Mouse (Mus musculus) embryonic facial prominence, embryonic 14.5 days (tissue): ENCODE data around the gene Pde4dip. TPM values are rescaled to one million over a fixed set of nuclear protein-coding genes. Genes with fewer than 3 reads are reported as not detected.

Experiments used
- ATAC-seq: fragments of 200-750 bp; cut with Nextera tagmentation; 2 replicates; pipeline ENCODE4 v1.8.0; 2017; ENCODE audit warnings: low read depth, moderate number of reproducible peaks, moderate TSS enrichment
- DNase-seq: peaks from one replicate; pipeline ENCODE4 v3.0.0-alpha.2; 2015; ENCODE audit warnings: low spot score
- H3K27ac ChIP-seq: fragments of 300-500 bp; sonication (generic); replicated peaks from 2 replicates; pipeline ENCODE4 v1.5.1; 2014; ENCODE audit warnings: low read depth, mild to moderate bottlenecking, low read length, moderate library complexity
- H3K27me3 ChIP-seq: fragments of 300-500 bp; sonication (generic); replicated peaks from 2 replicates; pipeline ENCODE4 v1.6.1; 2014; ENCODE audit warnings: low read length; ENCODE audit not compliant: control insufficient read depth, insufficient read depth
- H3K36me3 ChIP-seq: fragments of 300-500 bp; sonication (generic); 2 replicates; pipeline ENCODE4 v1.6.1; 2014; ENCODE audit warnings: low read length, mixed read lengths; ENCODE audit not compliant: control insufficient read depth, insufficient read depth
- H3K4me1 ChIP-seq: fragments of 300-500 bp; sonication (generic); 2 replicates; pipeline ENCODE4 v1.6.1; 2014; ENCODE audit warnings: antibody characterized with exemption, low read length; ENCODE audit not compliant: control insufficient read depth, insufficient read depth
- H3K4me2 ChIP-seq: fragments of 300-500 bp; sonication (generic); 2 replicates; pipeline ENCODE4 v1.6.1; 2014; ENCODE audit warnings: low read depth, mild to moderate bottlenecking, low read length, moderate library complexity, mixed read lengths
- H3K4me3 ChIP-seq: fragments of 300-500 bp; sonication (generic); 2 replicates; pipeline ENCODE4 v1.5.1; 2014; ENCODE audit warnings: low read depth, mild to moderate bottlenecking, low read length
- H3K9ac ChIP-seq: fragments of 300-500 bp; sonication (generic); 2 replicates; pipeline ENCODE4 v1.6.1; 2014; ENCODE audit warnings: low read depth, mild to moderate bottlenecking, low read length, moderate library complexity, mixed read lengths
- H3K9me3 ChIP-seq: fragments of 300-500 bp; sonication (generic); 2 replicates; pipeline ENCODE4 v1.6.1; 2016; ENCODE audit warnings: low read length; ENCODE audit not compliant: control insufficient read depth
- WGBS: fragments of 180-500 bp; shearing (Covaris S2); extraction: QIAGEN DNeasy Blood & Tissue Kit; methylation state at CpG from one replicate; pipeline ENCODE4 v1.1.7; 2014; 5-methylcytosine and 5-hydroxymethylcytosine counted together
- polyA plus RNA-seq: library from polyadenylated mRNA; unstranded; fragments of >200 nt; fragmentation: Nextera tagmentation; extraction: Ambion mirVana; gene quantifications from 2 replicates; pipeline ENCODE4 v1.2.1, GENCODE M21; 2014

Pde4dip gene
- polyA plus RNA-seq, 1 experiment from 2014 or later: 64.6 TPM

- Histone ChIP-seq H3K4me1 (no peaks in the 10 kb centered on the region), H3K27ac (no peak overlapping the region), H3K9me3 (no peaks in the 10 kb centered on the region), H3K9ac (no peak overlapping the region), H3K4me3 (no peak overlapping the region), H3K4me2 (no peak overlapping the region), H3K36me3 (peaks cover 85% of the 10 kb centered on the region), H3K27me3 (no peaks in the 10 kb centered on the region)
- ATAC-seq: no peak
- no peak for DNase-seq
- WGBS: 87% methylated on average over 14 of the region's 14 CpGs
These were observed 133.1 kb downstream of the Pde4dip start for GRCm38 (mm10) chr3:97755411-97755810.

GRCm38 (mm10) chr3:97752901-97753300 lies 135.6 kb downstream of the Pde4dip start:
- DNase-seq: no peak
- H3K27ac ChIP-seq: no peak overlapping the region
- H3K9ac ChIP-seq: no peak overlapping the region
- H3K9me3 ChIP-seq: no peaks in the 10 kb centered on the region
- no peak overlapping the region for H3K4me2 ChIP-seq
- no peak overlapping the region for H3K4me3 ChIP-seq
- H3K36me3 ChIP-seq: peaks cover 98% of the 10 kb centered on the region
- H3K4me1 ChIP-seq: no peaks in the 10 kb centered on the region
- ATAC-seq: no peak
- H3K27me3 ChIP-seq: no peaks in the 10 kb centered on the region
- WGBS: 68% methylated on average over 3 of the region's 3 CpGs

GRCm38 (mm10) chr3:97751566-97751965 lies 136.9 kb downstream of the Pde4dip start:
- 92% methylated on average over 21 of the region's 21 CpGs for WGBS

GRCm38 (mm10) chr3:97748789-97749188 lies 139.7 kb downstream of the Pde4dip start:
- DNase-seq: no peak
- no peak for ATAC-seq
- WGBS: 88% methylated on average over 10 of the region's 10 CpGs

More at GRCm38 (mm10) chr3:97751566-97751965, 136.9 kb downstream of the Pde4dip start:
- Histone ChIP-seq H3K4me2 (no peak overlapping the region), H3K4me3 (no peak overlapping the region), H3K27ac (no peak overlapping the region), H3K27me3 (no peaks in the 10 kb centered on the region), H3K36me3 (peaks cover 98% of the 10 kb centered on the region), H3K9me3 (no peaks in the 10 kb centered on the region), H3K4me1 (no peaks in the 10 kb centered on the region), H3K9ac (no peak overlapping the region)
- no peak for DNase-seq
- no peak for ATAC-seq

GRCm38 (mm10) chr3:97742841-97743240 lies 145.7 kb downstream of the Pde4dip start:
- 92% methylated on average over 8 of the region's 8 CpGs for WGBS

More at GRCm38 (mm10) chr3:97748789-97749188, 139.7 kb downstream of the Pde4dip start:
- no peaks in the 10 kb centered on the region for H3K4me1 ChIP-seq
- H3K27me3 ChIP-seq: no peaks in the 10 kb centered on the region
- peaks cover 97% of the 10 kb centered on the region for H3K36me3 ChIP-seq
- H3K4me2 ChIP-seq: no peak overlapping the region
- no peak overlapping the region for H3K9ac ChIP-seq
- no peaks in the 10 kb centered on the region for H3K9me3 ChIP-seq
- no peak overlapping the region for H3K4me3 ChIP-seq
- H3K27ac ChIP-seq: no peak overlapping the region

GRCm38 (mm10) chr3:97735575-97735974 lies 152.9 kb downstream of the Pde4dip start:
- H3K36me3 ChIP-seq: peaks cover 32% of the 10 kb centered on the region
- H3K4me2 ChIP-seq: no peak overlapping the region
- no peaks in the 10 kb centered on the region for H3K4me1 ChIP-seq
- H3K9ac ChIP-seq: no peak overlapping the region
- H3K4me3 ChIP-seq: no peak overlapping the region
- H3K27ac ChIP-seq: no peak overlapping the region
- ATAC-seq: no peak
- DNase-seq: peak; percentile 14
- H3K9me3 ChIP-seq: no peaks in the 10 kb centered on the region
- 81% methylated on average over 5 of the region's 5 CpGs for WGBS
- H3K27me3 ChIP-seq: no peaks in the 10 kb centered on the region

More at GRCm38 (mm10) chr3:97742841-97743240, 145.7 kb downstream of the Pde4dip start:
- no peak overlapping the region for H3K27ac ChIP-seq
- no peaks in the 10 kb centered on the region for H3K4me1 ChIP-seq
- no peak overlapping the region for H3K4me3 ChIP-seq
- no peak overlapping the region for H3K9ac ChIP-seq
- DNase-seq (no peak), ATAC-seq (no peak)
- H3K9me3 ChIP-seq: no peaks in the 10 kb centered on the region
- H3K27me3 ChIP-seq: no peaks in the 10 kb centered on the region
- peaks cover 94% of the 10 kb centered on the region for H3K36me3 ChIP-seq
- no peak overlapping the region for H3K4me2 ChIP-seq

GRCm38 (mm10) chr3:97734259-97734658 lies 154.2 kb downstream of the Pde4dip start:
- Histone ChIP-seq H3K4me2 (no peak overlapping the region), H3K9me3 (no peaks in the 10 kb centered on the region), H3K4me1 (no peaks in the 10 kb centered on the region), H3K9ac (no peak overlapping the region), H3K27ac (no peak overlapping the region), H3K36me3 (peaks cover 19% of the 10 kb centered on the region), H3K4me3 (no peak overlapping the region), H3K27me3 (no peaks in the 10 kb centered on the region)
- 57% methylated on average over 4 of the region's 4 CpGs for WGBS
- ATAC-seq (no peak), DNase-seq (no peak)

- Histone ChIP-seq H3K4me3 (no peak overlapping the region), H3K27me3 (no peaks in the 10 kb centered on the region), H3K4me1 (no peaks in the 10 kb centered on the region), H3K9ac (no peak overlapping the region), H3K36me3 (peaks cover 5% of the 10 kb centered on the region; the same call in 1 of the 2 replicates), H3K9me3 (no peaks in the 10 kb centered on the region), H3K27ac (no peak overlapping the region), H3K4me2 (no peak overlapping the region)
- no peak for DNase-seq
- no peak for ATAC-seq
- 90% methylated on average over 6 of the region's 6 CpGs for WGBS
These were observed 155.9 kb downstream of the Pde4dip start for GRCm38 (mm10) chr3:97732622-97733021.

GRCm38 (mm10) chr3:97730624-97731023 lies 157.9 kb downstream of the Pde4dip start:
- Histone ChIP-seq H3K9me3 (no peaks in the 10 kb centered on the region), H3K4me1 (no peaks in the 10 kb centered on the region), H3K4me2 (no peak overlapping the region), H3K27me3 (no peaks in the 10 kb centered on the region), H3K36me3 (no peaks in the 10 kb centered on the region), H3K4me3 (no peak overlapping the region), H3K27ac (no peak overlapping the region), H3K9ac (no peak overlapping the region)
- ATAC-seq (no peak), DNase-seq (no peak)
- WGBS: 76% methylated on average over 7 of the region's 7 CpGs
